Mouse (Mus musculus) CH12.LX (cell line): ENCODE data around the gene Glyatl3. TPM values are rescaled to one million over a fixed set of nuclear protein-coding genes. Genes with fewer than 3 reads are reported as not detected.

Experiments used
- DNase-seq: peaks from one replicate; pipeline ENCODE4 v3.0.0-alpha.2; 2013; ENCODE audit errors: extremely low read depth
- H3K27ac ChIP-seq: 2 replicates; pipeline ENCODE4 v1.5.1; 2012; ENCODE audit warnings: low read depth, mild to moderate bottlenecking, control low read depth, moderate library complexity; ENCODE audit not compliant: insufficient read depth
- H3K27me3 ChIP-seq: replicated peaks from 2 replicates; pipeline ENCODE3; 2012; ENCODE audit warnings: inconsistent platforms
- H3K36me3 ChIP-seq, 2 experiments: replicated peaks in 1 of 2; 2 replicates each; pipeline versions ENCODE3 to v1.6.1; 2012; ENCODE audit warnings: inconsistent platforms in 1 of 2, low read length in 1 of 2, mild to moderate bottlenecking in 1 of 2, mixed read lengths in 1 of 2, moderate library complexity in 1 of 2; ENCODE audit not compliant: control insufficient read depth in 1 of 2, insufficient read depth in 1 of 2
- H3K4me1 ChIP-seq, 2 experiments: 2 replicates each; pipeline ENCODE4 v1.6.1; 2012; ENCODE audit warnings: inconsistent platforms in 1 of 2, moderate library complexity in 1 of 2; ENCODE audit not compliant: insufficient read depth in 2 of 2, control insufficient read depth in 1 of 2
- H3K4me2 ChIP-seq: 2 replicates; pipeline ENCODE4 v1.6.1; 2012; ENCODE audit warnings: low read depth, mild to moderate bottlenecking, control low read depth; ENCODE audit not compliant: poor library complexity, insufficient read depth, severe bottlenecking
- H3K4me3 ChIP-seq, 3 experiments: fragments of 150-350 bp in 1 of 3; sonication (generic) in 1 of 3; replicated peaks in 1 of 3; 2 replicates each; pipeline versions ENCODE3 to v1.5.1; 2011 to 2012; ENCODE audit warnings: low read depth in 2 of 3, low read length in 2 of 3, mild to moderate bottlenecking in 2 of 3, moderate library complexity in 2 of 3, control low read depth in 1 of 3, improper control_type of control experiment in 1 of 3, inconsistent platforms in 1 of 3, mixed read lengths in 1 of 3; ENCODE audit not compliant: poor library complexity in 1 of 3
- H3K79me2 ChIP-seq: replicated peaks from 2 replicates; pipeline ENCODE4 v1.6.1; 2012; ENCODE audit warnings: mild to moderate bottlenecking, moderate library complexity; ENCODE audit not compliant: control insufficient read depth, poor library complexity, insufficient read depth, severe bottlenecking; ENCODE audit errors: extremely low read depth
- H3K9ac ChIP-seq: 2 replicates; pipeline ENCODE4 v1.6.1; 2012; ENCODE audit warnings: low read depth, mild to moderate bottlenecking, control low read depth, moderate library complexity; ENCODE audit not compliant: insufficient read depth
- H3K9me3 ChIP-seq: replicated peaks from 2 replicates; pipeline ENCODE3; 2012; ENCODE audit warnings: low read length, inconsistent platforms, mixed read lengths
- BHLHE40 ChIP-seq: IDR thresholded peaks from 2 replicates; pipeline ENCODE4 v1.6.1; 2011; ENCODE audit warnings: mild to moderate bottlenecking, low read depth, low read length, improper control_type of control experiment
- CHD1 ChIP-seq: IDR thresholded peaks from 2 replicates; pipeline ENCODE4 v1.6.1; 2012; ENCODE audit warnings: low read depth, low read length, improper control_type of control experiment, inconsistent platforms
- CTCF ChIP-seq, 2 experiments: IDR thresholded peaks in 1 of 2; conservative IDR thresholded peaks in 1 of 2; 2 replicates each; pipeline ENCODE4 v1.5.1; 2011 to 2012; ENCODE audit warnings: low read depth in 2 of 2, low read length in 2 of 2, improper control_type of control experiment in 1 of 2, inconsistent platforms in 1 of 2, mild to moderate bottlenecking in 1 of 2, moderate library complexity in 1 of 2
- EP300 ChIP-seq: IDR thresholded peaks from 2 replicates; pipeline ENCODE4 v1.6.1; 2011; ENCODE audit warnings: low read length, improper control_type of control experiment
- ETS1 ChIP-seq: conservative IDR thresholded peaks from 2 replicates; pipeline ENCODE4 v1.6.1; 2012; ENCODE audit warnings: low read depth, mild to moderate bottlenecking, inconsistent platforms, low read length, improper control_type of control experiment, moderate library complexity
- GABPA ChIP-seq: IDR thresholded peaks from 2 replicates; pipeline ENCODE4 v1.6.1; 2012; ENCODE audit warnings: low read depth, low read length, improper control_type of control experiment, inconsistent platforms; ENCODE audit not compliant: insufficient replicate concordance
- JUN ChIP-seq: IDR thresholded peaks from 2 replicates; pipeline ENCODE4 v1.6.1; 2011; ENCODE audit warnings: low read depth, mild to moderate bottlenecking, low read length, improper control_type of control experiment, moderate library complexity; ENCODE audit not compliant: insufficient read depth
- MAFK ChIP-seq: IDR thresholded peaks from 2 replicates; pipeline ENCODE4 v1.6.1; 2011; ENCODE audit warnings: low read length, improper control_type of control experiment; ENCODE audit not compliant: insufficient replicate concordance
- MAX ChIP-seq: IDR thresholded peaks from 2 replicates; pipeline ENCODE4 v1.6.1; 2011; ENCODE audit warnings: low read length, improper control_type of control experiment
- MAZ ChIP-seq: IDR thresholded peaks from 2 replicates; pipeline ENCODE4 v1.6.1; 2012; ENCODE audit warnings: low read depth, mild to moderate bottlenecking, inconsistent platforms, low read length, improper control_type of control experiment, moderate library complexity
- MEF2A ChIP-seq: IDR thresholded peaks from 2 replicates; pipeline ENCODE4 v1.6.1; 2014; ENCODE audit warnings: low read depth, mild to moderate bottlenecking, inconsistent platforms, low read length, improper control_type of control experiment, borderline replicate concordance
- MYC ChIP-seq: IDR thresholded peaks from 2 replicates; pipeline ENCODE4 v1.6.1; 2011; ENCODE audit warnings: low read depth, mild to moderate bottlenecking, improper control_type of control experiment, low read length
- POLR2A ChIP-seq: IDR thresholded peaks from 2 replicates; pipeline ENCODE4 v1.6.1; 2011; ENCODE audit warnings: low read depth, mild to moderate bottlenecking, improper control_type of control experiment, low read length
- RCOR1 ChIP-seq: conservative IDR thresholded peaks from 2 replicates; pipeline ENCODE4 v1.6.1; 2012; ENCODE audit warnings: low read depth, mild to moderate bottlenecking, inconsistent platforms, low read length, improper control_type of control experiment
- TBP ChIP-seq: conservative IDR thresholded peaks from 2 replicates; pipeline ENCODE4 v1.6.1; 2011; ENCODE audit warnings: low read depth, low read length, improper control_type of control experiment
- TCF12 ChIP-seq: IDR thresholded peaks from 2 replicates; pipeline ENCODE4 v1.6.1; 2014; ENCODE audit warnings: low read depth, mild to moderate bottlenecking, inconsistent platforms, low read length, improper control_type of control experiment
- USF1 ChIP-seq: IDR thresholded peaks from 2 replicates; pipeline ENCODE4 v1.6.1; 2014; ENCODE audit warnings: low read depth, mild to moderate bottlenecking, inconsistent platforms, low read length, improper control_type of control experiment
- ZMIZ1 ChIP-seq: IDR thresholded peaks from 2 replicates; pipeline ENCODE4 v1.6.1; 2012; ENCODE audit warnings: low read depth, mild to moderate bottlenecking, inconsistent platforms, low read length, improper control_type of control experiment
- dilution Hi-C: fragments of 300-500 bp; cut with MboI; formaldehyde crosslinking; loops from 2 replicates; pipeline ENCODE4 v1.14.3; 2020; ENCODE audit warnings: low sequenced_read_pairs; ENCODE audit not compliant: extremely low pct_unique_long_range_greater_than_20kb, extremely low pct_ligation_motif_present
- in situ Hi-C: fragments of 300-500 bp; cut with MboI; formaldehyde crosslinking; loops from 3 replicates; pipeline ENCODE4 v1.14.3; 2019; ENCODE audit warnings: low sequenced_read_pairs, low pct_ligation_motif_present, low pct_unique_long_range_greater_than_20kb, mixed read lengths
- polyA plus RNA-seq: library from polyadenylated mRNA; unstranded; fragments of >175 nt; gene quantifications from 2 replicates; pipeline ENCODE4 v1.2.1, GENCODE M21; 2012; ENCODE audit warnings: low read depth; ENCODE audit not compliant: insufficient read length
- total RNA-seq, 2 experiments: library from RNA; depleted of rRNA; stranded (reverse); fragments of 300-350 nt in 1 of 2; fragments of >200 nt in 1 of 2; gene quantifications; 2 replicates each; pipeline ENCODE4 v1.2.3; 2012 to 2014

Gene Glyatl3
- total and polyA plus RNA-seq, 3 experiments = not detected

GRCm38 (mm10) chr17:40874701-40875100, 39.4 kb downstream of the Glyatl3 start:
- H3K27ac ChIP-seq = no peak overlapping the region
- peaks cover 5% of the 10 kb centered on the region for H3K9me3 ChIP-seq
- dilution Hi-C loops (no loop called here), in situ Hi-C loops (no loop called here)
- no peaks in the 10 kb centered on the region for H3K79me2 ChIP-seq
- TF ChIP-seq JUN = no peak
- H3K27me3 ChIP-seq = no peaks in the 10 kb centered on the region
- H3K4me2 ChIP-seq = no peak overlapping the region
- H3K4me3 ChIP-seq = no peak overlapping the region
- DNase-seq = no peak
- no peak overlapping the region for H3K9ac ChIP-seq
- no peaks in the 10 kb centered on the region for H3K36me3 ChIP-seq
- H3K4me1 ChIP-seq = no peaks in the 10 kb centered on the region

- Histone ChIP-seq H3K4me2 (no peak overlapping the region), H3K79me2 (no peaks in the 10 kb centered on the region), H3K27me3 (no peaks in the 10 kb centered on the region), H3K36me3 (no peaks in the 10 kb centered on the region), H3K4me1 (no peaks in the 10 kb centered on the region), H3K9me3 (peaks cover 7% of the 10 kb centered on the region), H3K4me3 (no peak overlapping the region), H3K27ac (no peak overlapping the region), H3K9ac (no peak overlapping the region)
- TF ChIP-seq CTCF (conservative IDR thresholded peaks at IDR 0.05 in 1 of 2, IDR thresholded peaks at IDR 0.05 in 1 of 2; ENCODE audit: low read depth in 2 of 2, low read length in 2 of 2) (no peak), JUN (no peak), MAZ (no peak), RCOR1 (no peak), MAFK (no peak), TBP (no peak), MYC (no peak), ZMIZ1 (no peak), TCF12 (no peak), MAX (no peak), EP300 (no peak), GABPA (no peak), CHD1 (no peak), BHLHE40 (no peak), USF1 (no peak), POLR2A (no peak), ETS1 (no peak), MEF2A (no peak)
- in situ Hi-C loops (no loop called here), dilution Hi-C loops (no loop called here)
- DNase-seq = no peak
Measured at GRCm38 (mm10) chr17:40873582-40874011, 40.6 kb downstream of the Glyatl3 start.
